Mouse (Mus musculus) skeletal muscle tissue, postnatal 0 days (tissue): ENCODE results near the gene Trim21. TPM values are rescaled to one million over a fixed set of nuclear protein-coding genes. Genes with fewer than 3 reads are reported as not detected.

Experiments used
- polyA plus RNA-seq: library from polyadenylated mRNA; unstranded; fragments of >200 nt; fragmentation: Nextera tagmentation; extraction: Ambion mirVana; gene quantifications from 2 replicates; pipeline ENCODE4 v1.2.1, GENCODE M21; 2015

The Trim21 gene
- polyA plus RNA-seq, result 0.17 and 0.50 TPM in 2 replicates

GRCm38 (mm10) chr7:102564999-102565997, at the start of gene Trim21:
Gene Trim21 (minus strand): TSS chr7:102565486.

GRCm38 (mm10) chr7:102597378-102598031, 32.2 kb upstream of the Trim21 start, which contains the start of gene Olfr552:
Gene Olfr552 (plus strand): TSS chr7:102597770.

GRCm38 (mm10) chr7:102591786-102592185, 26.5 kb upstream of the Trim21 start, which contains the start of gene Olfr551:
Gene Olfr551 (minus strand): TSS chr7:102591886.

GRCm38 (mm10) chr7:102571142-102571541, 5.9 kb upstream of the Trim21 start, which contains the start of gene Olfr550:
Gene Olfr550 (plus strand): TSS chr7:102571442.

GRCm38 (mm10) chr7:102549570-102549969, 15.7 kb downstream of the Trim21 start, which contains the start of gene Olfr549:
Gene Olfr549 (plus strand): TSS chr7:102549870.

GRCm38 (mm10) chr7:102540596-102540995, 24.7 kb downstream of the Trim21 start, which contains the start of gene Olfr548-ps1:
Gene Olfr548-ps1 (plus strand): TSS chr7:102540896.

GRCm38 (mm10) chr7:102534449-102534848, 30.8 kb downstream of the Trim21 start, which contains the start of gene Olfr547:
Gene Olfr547 (plus strand): TSS chr7:102534749.

Other genes with a start within 250 kb of the Trim21 start
- gene Rrm1, start 123.8 kb downstream of the Trim21 start, polyA plus RNA-seq, result 24.6 and 28.1 TPM in 2 replicates
- 0.09 and 0.17 TPM in 2 replicates for gene Olfr543, start 83.8 kb downstream of the Trim21 start, polyA plus RNA-seq
- gene Olfr544, start 77.2 kb downstream of the Trim21 start, polyA plus RNA-seq, result 0.05 TPM in 1 of 2 replicates, not detected in the other
- gene Olfr545, start 65.9 kb downstream of the Trim21 start, polyA plus RNA-seq, result not detected in 2 replicates
- gene Olfr547, start 30.7 kb downstream of the Trim21 start, polyA plus RNA-seq, result not detected in 2 replicates
- gene Olfr548-ps1, start 24.6 kb downstream of the Trim21 start, polyA plus RNA-seq, result not detected in 2 replicates
- not detected in 2 replicates for gene Olfr549, start 15.6 kb downstream of the Trim21 start, polyA plus RNA-seq
- gene Olfr550, start 6.0 kb upstream of the Trim21 start, polyA plus RNA-seq, result not detected in 2 replicates
- gene Olfr551, start 26.4 kb upstream of the Trim21 start, polyA plus RNA-seq, result not detected in 2 replicates
- gene Olfr552, start 32.3 kb upstream of the Trim21 start, polyA plus RNA-seq, result not detected in 2 replicates
- gene Olfr553, start 52.7 kb upstream of the Trim21 start, polyA plus RNA-seq, result not detected in 2 replicates
- gene Olfr554, start 72.9 kb upstream of the Trim21 start, polyA plus RNA-seq, result not detected in 2 replicates
- not detected in 2 replicates for gene Olfr555, start 93.3 kb upstream of the Trim21 start, polyA plus RNA-seq
- not detected in 2 replicates for gene Olfr556, start 99.4 kb upstream of the Trim21 start, polyA plus RNA-seq
- 5.8 and 6.5 TPM in 2 replicates for gene Trim68, start 121.8 kb upstream of the Trim21 start, polyA plus RNA-seq
- gene Olfr557, start 130.4 kb upstream of the Trim21 start, polyA plus RNA-seq, result not detected in 2 replicates
- gene Olfr558, start 136.7 kb upstream of the Trim21 start, polyA plus RNA-seq, result 3.7 and 3.8 TPM in 2 replicates
- gene Olfr33, start 153.6 kb upstream of the Trim21 start, polyA plus RNA-seq, result not detected in 2 replicates
- not detected in 2 replicates for gene Olfr559, start 162.0 kb upstream of the Trim21 start, polyA plus RNA-seq
- not detected in 2 replicates for gene Olfr560, start 193.9 kb upstream of the Trim21 start, polyA plus RNA-seq
- gene Olfr78, start 194.0 kb upstream of the Trim21 start, polyA plus RNA-seq, result 0.90 and 0.95 TPM in 2 replicates
- gene Olfr561, start 205.7 kb upstream of the Trim21 start, polyA plus RNA-seq, result 0.09 and 0.23 TPM in 2 replicates
- gene Olfr564, start 238.0 kb upstream of the Trim21 start, polyA plus RNA-seq, result not detected in 2 replicates